16 mouse cellular contexts compared by ENCODE assay signal in the genomic region with DNA sequence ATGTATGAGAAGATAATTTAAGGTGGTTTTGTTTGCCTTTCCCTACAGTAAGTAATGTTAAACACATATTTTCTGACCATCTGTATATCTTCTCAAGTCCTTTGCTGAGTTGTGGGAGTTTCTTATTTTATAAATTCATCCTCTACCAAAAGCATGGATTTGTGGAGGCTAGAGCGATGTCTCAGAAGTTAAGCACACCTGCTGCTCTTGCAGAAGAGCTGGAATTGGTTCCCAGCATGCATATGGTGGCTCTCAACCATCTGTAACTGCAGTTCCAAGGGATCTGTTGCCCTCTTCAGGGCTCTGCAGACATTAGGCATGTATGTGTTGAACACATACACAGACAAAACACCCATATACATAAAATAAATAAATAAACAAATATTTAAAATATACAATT.
"Had no signal": no experiment of that assay in that cellular context is flagged by ENCODE, and none has a peak within 500 bp of the region (broad histone marks: within the 10 kb centered on the region; RNA-seq: fewer than 3 reads in every experiment).

No protein-coding gene starts in this region.

- H3K27ac ChIP-seq: neural tube, embryonic 13.5 days; neural tube, embryonic 15.5 days; stomach, embryonic 15.5 days; stomach, postnatal 0 days had no signal

- DNase-seq: retina, postnatal 1 day; right cerebral cortex, adult 18-20 months; right cerebral cortex, postnatal 14 days; right cerebral cortex, postnatal 25 days; right cerebral cortex, postnatal 4 days; spleen, adult 18-20 months; thymus, adult 18-20 months; thymus, adult 2 months; thymus, postnatal 14 days; thymus, postnatal 25 days; thymus, postnatal 36 days; thymus, postnatal 4 days had no signal

- H3K4me3 ChIP-seq: neural tube, embryonic 13.5 days; neural tube, embryonic 15.5 days; stomach, embryonic 15.5 days had no signal
